Mouse (Mus musculus) cerebellum, adult 2 months (tissue): ENCODE data around the gene Snca.

Source experiments
- CTCF ChIP-seq: fragments of 200-500 bp; IDR thresholded peaks from 2 replicates; pipeline ENCODE4 v1.5.1; 2011; ENCODE audit warnings: low read depth, mild to moderate bottlenecking, control low read depth, low read length, moderate library complexity, borderline replicate concordance; ENCODE audit not compliant: insufficient read depth
- POLR2A ChIP-seq: fragments of 200-500 bp; IDR thresholded peaks from 2 replicates; pipeline ENCODE4 v1.6.1; 2011; ENCODE audit warnings: low read length, control low read depth, borderline replicate concordance; ENCODE audit not compliant: insufficient read depth

- TF ChIP-seq CTCF (no peak), POLR2A (no peak)
These were observed 88.1 kb downstream of the Snca start for GRCm38 (mm10) chr6:60741427-60742071.
